Mouse (Mus musculus): ENCODE measurements around the gene Adamtsl1.

Gene Adamtsl1

GRCm38 (mm10) chr4:86046881-86047280, 532.9 kb downstream of the Adamtsl1 start:
- no peak for DNase-seq (ENCODE audit: low read depth, low spot score)

GRCm38 (mm10) chr4:86053487-86054237, 539.7 kb downstream of the Adamtsl1 start:
- DNase-seq (ENCODE audit: low read depth, low spot score) = peak; percentile 89

- no peak for DNase-seq (ENCODE audit: low read depth, low spot score)
Observed at GRCm38 (mm10) chr4:86060614-86061013, 546.6 kb downstream of the Adamtsl1 start.

- no peak for DNase-seq (ENCODE audit: low read depth, low spot score)
Observed at GRCm38 (mm10) chr4:86068376-86068775, 554.4 kb downstream of the Adamtsl1 start.

GRCm38 (mm10) chr4:86068875-86069718, 555.1 kb downstream of the Adamtsl1 start:
- DNase-seq (ENCODE audit: low read depth, low spot score) = no peak

GRCm38 (mm10) chr4:86074871-86075270, 560.9 kb downstream of the Adamtsl1 start:
- DNase-seq (ENCODE audit: low read depth, low spot score) = no peak

- no peak for DNase-seq (ENCODE audit: low read depth, low spot score)
Observed at GRCm38 (mm10) chr4:86077355-86077754, 563.4 kb downstream of the Adamtsl1 start.

- DNase-seq (ENCODE audit: low read depth, low spot score) = no peak
Observed at GRCm38 (mm10) chr4:86077854-86078253, 563.9 kb downstream of the Adamtsl1 start.

GRCm38 (mm10) chr4:86087508-86087907, 573.5 kb downstream of the Adamtsl1 start:
- no peak for DNase-seq (ENCODE audit: low read depth, low spot score)

- DNase-seq (ENCODE audit: low read depth, low spot score) = no peak
Observed at GRCm38 (mm10) chr4:86103207-86103606, 589.2 kb downstream of the Adamtsl1 start.

- DNase-seq (ENCODE audit: low read depth, low spot score) = no peak
Observed at GRCm38 (mm10) chr4:86108325-86108724, 594.4 kb downstream of the Adamtsl1 start.

GRCm38 (mm10) chr4:86119067-86119466, 605.1 kb downstream of the Adamtsl1 start:
- no peak for DNase-seq (ENCODE audit: low read depth, low spot score)

- DNase-seq (ENCODE audit: low read depth, low spot score) = no peak
Observed at GRCm38 (mm10) chr4:86122431-86122830, 608.5 kb downstream of the Adamtsl1 start.

GRCm38 (mm10) chr4:86124374-86124773, 610.4 kb downstream of the Adamtsl1 start:
- DNase-seq (ENCODE audit: low read depth, low spot score) = no peak

GRCm38 (mm10) chr4:86126636-86127035, 612.7 kb downstream of the Adamtsl1 start:
- DNase-seq (ENCODE audit: low read depth, low spot score) = no peak

GRCm38 (mm10) chr4:86158551-86158950, 644.6 kb downstream of the Adamtsl1 start:
- DNase-seq (ENCODE audit: low read depth, low spot score) = no peak

- DNase-seq (ENCODE audit: low read depth, low spot score) = no peak
Observed at GRCm38 (mm10) chr4:86159362-86159761, 645.4 kb downstream of the Adamtsl1 start.

- DNase-seq (ENCODE audit: low read depth, low spot score) = no peak
Observed at GRCm38 (mm10) chr4:86170763-86171162, 656.8 kb downstream of the Adamtsl1 start.

GRCm38 (mm10) chr4:86171461-86171860, 657.5 kb downstream of the Adamtsl1 start:
- no peak for DNase-seq (ENCODE audit: low read depth, low spot score)

- no peak for DNase-seq (ENCODE audit: low read depth, low spot score)
Observed at GRCm38 (mm10) chr4:86177471-86177870, 663.5 kb downstream of the Adamtsl1 start.

GRCm38 (mm10) chr4:86178116-86178515, 664.1 kb downstream of the Adamtsl1 start:
- DNase-seq (ENCODE audit: low read depth, low spot score) = no peak

GRCm38 (mm10) chr4:86183701-86184173, 669.8 kb downstream of the Adamtsl1 start:
- peak; percentile 93 for DNase-seq (ENCODE audit: low read depth, low spot score)

- DNase-seq (ENCODE audit: low read depth, low spot score) = no peak
Observed at GRCm38 (mm10) chr4:86189853-86190252, 675.9 kb downstream of the Adamtsl1 start.
